Mouse (Mus musculus) bone marrow, adult 2 months (tissue): Measurements from ENCODE around the gene Fgfr2.

ENCODE experiments used
- CTCF ChIP-seq: fragments of 200-500 bp; IDR thresholded peaks from 2 replicates; pipeline ENCODE4 v1.5.1; 2011; ENCODE audit warnings: low read length, control low read depth; ENCODE audit not compliant: control insufficient read depth, insufficient read depth
- POLR2A ChIP-seq: fragments of 200-500 bp; IDR thresholded peaks from 2 replicates; pipeline ENCODE4 v1.6.1; 2011; ENCODE audit warnings: low read depth, mild to moderate bottlenecking, control low read depth, low read length, borderline replicate concordance; ENCODE audit not compliant: control insufficient read depth

GRCm38 (mm10) chr7:133171403-133172032 is 48.4 kb upstream of the Fgfr2 start:
- TF ChIP-seq CTCF (no peak), POLR2A (no peak)
